Mouse (Mus musculus) 416B (cell line): ENCODE measurements around the gene AL732309.1.

Source experiments
- DNase-seq: peaks from one replicate; pipeline ENCODE4 v3.0.0; 2011; ENCODE audit warnings: low read depth

Gene AL732309.1

GRCm38 (mm10) chr2:25213266-25213865 is 33.3 kb downstream of the AL732309.1 start:
- DNase-seq = no peak

GRCm38 (mm10) chr2:25211121-25211670 is 35.5 kb downstream of the AL732309.1 start, which contains the start of gene Nelfb:
Gene Nelfb (minus strand): TSS chr2:25211489.
- peak; percentile 96 for DNase-seq

GRCm38 (mm10) chr2:25210686-25211085 is 36.0 kb downstream of the AL732309.1 start:
- DNase-seq = no peak

GRCm38 (mm10) chr2:25207593-25207992 is 39.1 kb downstream of the AL732309.1 start:
- no peak for DNase-seq

- DNase-seq = peak; percentile 59
These were observed 42.9 kb downstream of the AL732309.1 start for GRCm38 (mm10) chr2:25203631-25204214.

GRCm38 (mm10) chr2:25200631-25201030 is 46.0 kb downstream of the AL732309.1 start:
- no peak for DNase-seq

- DNase-seq = no peak
These were observed 48.7 kb downstream of the AL732309.1 start for GRCm38 (mm10) chr2:25197946-25198345.

- no peak for DNase-seq
These were observed 49.5 kb downstream of the AL732309.1 start for GRCm38 (mm10) chr2:25197191-25197590.

- DNase-seq = peak; percentile 99
These were observed 50.3 kb downstream of the AL732309.1 start, which contains the start of gene Tor4a for GRCm38 (mm10) chr2:25196172-25196954. Gene Tor4a (minus strand): TSS chr2:25196886.

- DNase-seq = peak; percentile 92
These were observed 51.2 kb downstream of the AL732309.1 start for GRCm38 (mm10) chr2:25195211-25196156.
